Mouse (Mus musculus): ENCODE results near the gene Fktn.

DNA sequence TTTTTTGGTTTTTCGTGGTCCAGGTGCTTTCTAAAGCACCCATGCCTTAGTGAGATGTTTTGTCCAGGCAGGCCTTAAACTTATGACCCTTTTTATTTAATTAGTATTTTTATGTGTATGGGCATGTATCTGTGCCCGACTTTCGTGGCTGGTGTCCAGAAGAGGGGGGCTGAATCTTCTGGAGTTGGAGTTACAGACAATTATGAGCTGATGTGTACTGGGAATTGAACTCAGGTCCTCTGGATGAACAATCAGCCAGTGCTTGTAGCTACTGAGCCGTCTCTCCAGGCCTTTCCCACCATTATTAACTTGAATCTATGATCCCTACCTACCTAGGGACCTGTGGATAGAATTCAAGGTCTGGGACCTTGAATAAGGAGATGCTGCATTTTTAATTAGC, 67.6 kb downstream of the Fktn start:
- no peak for TF ChIP-seq POLR2A (IDR thresholded peaks at IDR 0.05; ENCODE audit: extremely low read depth, insufficient read depth, low read length)
- no peak for TF ChIP-seq CTCF (IDR thresholded peaks at IDR 0.05; ENCODE audit: extremely low read depth, insufficient read depth, low read length)
